ENCODE assay signal across 22 mouse cellular contexts in the genomic region with DNA sequence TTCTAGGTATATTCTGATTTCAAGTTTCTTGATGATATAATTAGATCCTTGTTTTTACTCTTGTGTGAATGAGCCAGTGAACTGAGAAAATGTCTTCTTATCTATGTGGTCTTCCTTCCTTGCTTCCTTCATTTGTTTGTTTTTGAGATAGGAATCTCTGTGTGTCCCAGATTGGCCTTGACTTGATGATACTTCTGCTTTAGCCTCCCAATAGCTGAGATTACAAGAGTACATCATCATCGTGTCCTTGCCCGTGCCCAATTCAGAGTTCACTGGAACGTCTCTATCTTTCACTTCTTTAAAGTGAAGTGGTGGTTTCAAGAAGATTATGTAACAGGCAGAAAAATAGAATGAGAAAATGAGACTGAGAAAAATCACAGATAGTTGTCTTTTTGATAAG.
"Had no signal": no experiment of that assay in that cellular context is flagged by ENCODE, and none has a peak within 500 bp of the region (broad histone marks: within the 10 kb centered on the region; RNA-seq: fewer than 3 reads in every experiment).

No protein-coding gene starts in this region.

- DNase-seq: heart, postnatal 10 days; heart, postnatal 14 days; heart, postnatal 36 days; heart, postnatal 4 days; kidney, adult 11 months; kidney, adult 18-20 months; kidney, adult 2 months; kidney, adult 8-10 months; kidney, adult 9 months; kidney, postnatal 10 days; kidney, postnatal 14 days; kidney, postnatal 25 days; kidney, postnatal 36 days; kidney, postnatal 4 days; layer of hippocampus, adult 9-11 months; layer of hippocampus, postnatal 36 days had no signal

- ATAC-seq: hindbrain, embryonic 16.5 days; hindbrain, postnatal 0 days; inflammation-experienced regulatory T-cells, adult 6 months; intestine, embryonic 15.5 days; intestine, embryonic 16.5 days; intestine, postnatal 0 days had no signal
